Mouse (Mus musculus) lung, adult 2 months (tissue): ENCODE measurements around the gene Isoc2b. TPM values are rescaled to one million over a fixed set of nuclear protein-coding genes. Genes with fewer than 3 reads are reported as not detected.
A peak's percentile ranks its signal among the peaks of the same experiment; 100 is the strongest.

Experiments used
- DNase-seq: peaks from one replicate; pipeline ENCODE4 v3.0.0; 2022
- H3K4me1 ChIP-seq: fragments of 200-500 bp; 2 replicates; pipeline ENCODE4 v1.6.1; 2011; ENCODE audit warnings: low read length; ENCODE audit not compliant: control insufficient read depth, insufficient read depth
- H3K4me3 ChIP-seq: fragments of 200-500 bp; replicated peaks from 2 replicates; pipeline ENCODE3; 2011; ENCODE audit warnings: low read depth, mild to moderate bottlenecking, control low read depth, low read length; ENCODE audit errors: extremely low read depth
- CTCF ChIP-seq: fragments of 200-500 bp; IDR thresholded peaks from 2 replicates; pipeline ENCODE4 v1.5.1; 2011; ENCODE audit warnings: mild to moderate bottlenecking, low read length, control low read depth; ENCODE audit not compliant: insufficient read depth
- POLR2A ChIP-seq: fragments of 200-500 bp; IDR thresholded peaks from 2 replicates; pipeline ENCODE4 v1.6.1; 2011; ENCODE audit warnings: low read depth, mild to moderate bottlenecking, control low read depth, low read length, borderline replicate concordance; ENCODE audit errors: extremely low read depth
- WGBS: fragments of 180-500 bp; shearing (Covaris S2); methylation state at CpG from one replicate; pipeline ENCODE4 v1.1.7; 2018; 5-methylcytosine and 5-hydroxymethylcytosine counted together
- polyA plus RNA-seq: library from polyadenylated mRNA; depleted of rRNA; stranded (reverse); fragments of >200 nt; gene quantifications from 2 replicates; pipeline ENCODE4 v1.2.3, GENCODE M21; 2012

Isoc2b gene
- polyA plus RNA-seq, 1 experiment: 22.3 TPM

DNA sequence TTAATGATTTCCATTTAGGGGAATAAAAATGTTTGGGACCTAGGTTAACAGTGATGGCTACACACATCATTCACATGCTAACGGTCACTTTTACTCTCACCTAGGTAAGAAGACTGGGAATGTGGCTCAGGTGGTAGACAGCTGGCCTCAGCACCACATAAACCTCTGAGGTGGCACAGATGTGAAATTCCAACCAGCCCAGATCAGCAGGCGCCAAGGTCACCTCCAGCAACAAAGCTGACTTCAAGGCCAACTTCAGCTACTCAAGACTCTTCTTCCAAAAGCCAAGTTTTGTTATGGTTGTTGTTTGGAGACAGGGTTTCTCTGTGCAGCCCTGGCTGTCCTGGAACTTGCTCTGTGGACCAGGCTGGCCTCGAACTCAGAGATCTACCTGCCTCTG, 16.4 kb downstream of the Isoc2b start:
- TF ChIP-seq CTCF (no peak), POLR2A (no peak)
- DNase-seq: no peak
- 72% methylated on average over 3 of the region's 3 CpGs for WGBS
- Histone ChIP-seq H3K4me3 (no peak overlapping the region), H3K4me1 (no peaks in the 10 kb centered on the region)

DNA sequence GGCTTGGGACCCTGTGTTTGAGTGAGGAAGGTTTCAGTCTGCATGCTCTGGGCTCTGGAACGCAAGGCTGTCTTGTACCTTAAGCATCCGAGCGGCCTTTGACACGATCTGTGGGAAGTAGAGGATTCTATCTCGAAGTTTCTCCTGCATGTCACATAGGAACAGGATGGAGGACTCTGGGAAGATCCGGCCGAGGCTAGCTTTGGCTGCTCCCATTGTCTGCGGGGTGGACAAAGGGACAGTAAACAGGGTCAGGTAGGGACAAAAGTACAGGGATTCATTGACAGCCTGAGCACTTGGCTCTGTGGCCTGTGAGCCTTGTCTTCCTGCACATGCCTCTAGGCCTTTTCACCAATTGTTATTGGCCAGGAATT, 18.8 kb downstream of the Isoc2b start:
- no peak for TF ChIP-seq CTCF
- TF ChIP-seq POLR2A: no peak
- 71% methylated on average over 8 of the region's 8 CpGs for WGBS
- no peak for DNase-seq
- H3K4me3 ChIP-seq: no peak overlapping the region
- H3K4me1 ChIP-seq: no peaks in the 10 kb centered on the region

DNA sequence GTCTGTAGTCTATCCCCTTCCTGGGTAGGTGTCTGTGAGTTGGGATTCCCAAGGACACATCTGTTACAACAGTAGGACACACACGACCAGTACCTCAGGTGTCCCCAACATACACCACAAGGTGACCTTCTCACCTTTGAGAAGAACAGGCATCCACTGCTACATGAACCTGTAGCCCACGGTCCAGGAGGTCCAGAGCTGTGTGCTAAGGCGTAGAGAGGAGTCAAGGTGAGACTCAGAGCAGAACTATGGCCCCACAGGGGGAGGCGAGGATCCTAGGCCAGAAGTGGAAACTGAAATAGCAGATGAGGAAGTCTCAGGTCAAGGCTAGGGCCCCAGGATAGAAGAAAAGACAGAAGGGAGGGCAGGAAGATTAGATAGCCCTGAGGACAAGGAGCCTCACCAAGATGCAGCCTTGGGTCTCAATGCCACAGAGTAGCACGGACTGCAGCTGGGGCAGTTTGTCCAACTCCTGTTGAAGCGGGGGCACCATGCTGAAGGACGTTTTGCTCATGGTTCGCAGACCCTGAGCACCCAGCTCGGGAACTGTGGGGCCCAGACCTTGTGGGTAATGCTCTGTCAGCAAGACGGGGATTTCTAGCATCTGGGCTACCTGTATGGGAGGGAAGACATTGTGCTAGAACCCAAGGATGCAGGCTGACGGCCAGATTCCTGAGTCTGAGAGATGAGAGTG, 19.3 kb downstream of the Isoc2b start:
- no peaks in the 10 kb centered on the region for H3K4me1 ChIP-seq
- no peak for DNase-seq
- no peak overlapping the region for H3K4me3 ChIP-seq
- WGBS: 77% methylated on average over 11 of the region's 11 CpGs
- no peak for TF ChIP-seq CTCF

DNA sequence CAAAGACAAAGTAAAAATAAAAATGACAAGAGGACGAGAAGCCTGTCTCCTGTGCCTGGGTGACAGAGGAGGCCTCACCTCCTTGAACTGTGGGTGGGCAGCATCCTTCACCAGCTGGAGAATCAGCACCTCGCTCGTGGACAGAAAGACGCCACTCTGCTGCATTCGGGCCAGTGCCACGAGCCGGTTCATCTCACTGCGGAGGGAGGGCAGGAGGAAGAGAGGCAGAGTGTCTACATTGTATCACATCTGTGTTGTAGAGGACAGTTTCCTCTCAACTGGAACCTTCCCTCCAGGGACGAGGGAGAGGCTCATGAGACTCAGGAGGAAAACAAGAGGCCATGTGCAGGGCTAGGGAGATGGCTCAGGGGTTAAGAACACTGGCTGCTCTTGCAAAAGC, 20.7 kb downstream of the Isoc2b start:
- no peak for TF ChIP-seq CTCF
- no peak for TF ChIP-seq POLR2A
- H3K4me3 ChIP-seq: no peak overlapping the region
- DNase-seq: no peak
- WGBS: 48% methylated on average over 9 of the region's 9 CpGs
- H3K4me1 ChIP-seq: no peaks in the 10 kb centered on the region

DNA sequence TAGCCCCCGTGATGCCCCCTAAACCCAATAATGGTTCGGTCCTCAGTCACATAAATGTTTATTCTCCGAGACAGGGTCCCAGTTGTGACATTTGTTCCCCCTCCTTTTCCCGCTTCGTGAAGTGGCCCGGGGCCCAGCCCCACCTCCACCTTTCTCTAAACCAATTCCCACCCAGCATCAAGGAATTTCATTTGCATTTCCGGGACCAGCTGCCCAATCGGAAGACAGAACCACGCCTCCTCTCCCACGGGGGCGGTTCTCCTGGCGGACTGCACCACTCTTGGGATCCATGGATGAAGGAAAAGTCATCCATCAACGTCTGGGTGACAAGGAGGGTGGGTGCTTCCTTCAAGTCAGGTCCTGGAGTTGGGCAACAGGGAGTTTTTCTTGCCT, 25.1 kb downstream of the Isoc2b start:
- no peak for TF ChIP-seq CTCF
- no peak for TF ChIP-seq POLR2A
- Histone ChIP-seq H3K4me1 (no peaks in the 10 kb centered on the region), H3K4me3 (no peak overlapping the region)
- peak; percentile 41 for DNase-seq
- WGBS: 3% methylated on average over 13 of the region's 13 CpGs

DNA sequence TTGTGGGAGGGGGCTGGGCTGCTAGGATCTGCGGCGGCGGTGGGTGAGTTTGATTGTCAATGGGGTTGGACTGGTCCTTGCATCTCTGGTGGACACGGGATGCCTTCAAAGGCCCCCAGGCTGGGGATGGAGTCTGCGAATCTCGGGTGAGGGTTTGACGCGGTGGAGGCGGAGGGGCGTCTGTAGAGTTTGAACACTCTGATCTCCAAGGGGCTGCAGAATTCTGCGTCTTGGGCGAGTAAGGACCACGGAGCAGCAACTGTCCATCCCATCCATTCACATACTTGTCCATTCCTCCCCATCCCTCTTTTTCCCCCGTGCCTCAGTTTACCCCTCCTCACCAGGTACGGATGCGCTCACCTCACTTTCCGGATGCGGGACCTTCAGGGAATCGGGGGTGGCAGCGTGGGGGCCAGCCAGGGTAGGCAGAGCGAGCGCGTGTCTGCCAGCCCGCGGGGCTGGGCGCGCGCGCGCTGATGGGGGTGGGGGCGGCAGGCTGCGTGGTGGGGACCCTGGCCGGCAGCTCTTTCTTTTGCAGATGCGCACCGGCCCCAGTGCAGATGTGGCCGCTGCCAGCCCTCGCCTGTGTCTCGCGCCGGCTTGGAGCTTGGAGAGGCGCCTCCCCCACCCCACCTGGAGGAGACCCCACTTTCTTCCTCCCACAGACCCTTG, 25.7 kb downstream of the Isoc2b start, which contains the start of gene Shisa7:
TSS of gene Shisa7 (minus strand) at position 452 of the 672 bp plus-strand sequence.
- WGBS: 2% methylated on average over 41 of the region's 41 CpGs
- H3K4me3 ChIP-seq: no peak within 1 kb of the TSS
- no peak for DNase-seq
- no peak for TF ChIP-seq POLR2A
- TF ChIP-seq CTCF: no peak
- no peaks in the 10 kb centered on the region for H3K4me1 ChIP-seq

DNA sequence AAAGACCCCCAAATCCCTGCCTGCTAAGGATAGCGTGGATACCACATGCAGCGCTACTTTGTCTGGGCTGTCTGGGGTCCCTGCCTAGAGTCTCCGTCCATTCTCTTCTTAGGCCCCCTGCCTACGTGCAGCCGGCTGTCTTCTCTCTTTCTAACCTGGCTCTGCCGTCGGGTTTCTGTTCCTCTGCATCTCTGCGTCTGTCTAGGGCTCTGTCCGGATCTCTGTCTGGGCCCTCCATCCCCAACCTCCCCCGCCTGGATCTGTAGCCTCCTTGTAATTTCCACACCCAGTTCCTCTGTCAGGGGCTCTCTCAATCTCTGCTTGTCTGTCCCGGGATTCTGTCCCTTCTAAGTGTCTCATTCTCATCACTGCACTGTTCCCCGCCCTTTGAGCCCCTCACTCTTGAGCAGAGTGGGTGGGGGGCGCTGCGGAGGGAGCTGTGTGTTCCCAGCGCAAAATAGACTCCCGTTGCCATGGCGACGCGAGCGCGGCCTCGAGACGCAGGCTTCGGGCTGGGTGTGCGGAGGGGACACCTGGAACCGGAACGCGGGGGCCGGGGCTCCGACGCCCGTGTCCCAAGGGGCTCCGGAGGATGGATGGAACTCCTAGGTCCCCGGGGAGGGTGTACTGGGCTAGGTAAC, 26.3 kb downstream of the Isoc2b start:
- DNase-seq: no peak
- no peak for TF ChIP-seq POLR2A
- TF ChIP-seq CTCF: no peak
- WGBS: 2% methylated on average over 34 of the region's 34 CpGs
- Histone ChIP-seq H3K4me3 (no peak overlapping the region), H3K4me1 (no peaks in the 10 kb centered on the region)

DNA sequence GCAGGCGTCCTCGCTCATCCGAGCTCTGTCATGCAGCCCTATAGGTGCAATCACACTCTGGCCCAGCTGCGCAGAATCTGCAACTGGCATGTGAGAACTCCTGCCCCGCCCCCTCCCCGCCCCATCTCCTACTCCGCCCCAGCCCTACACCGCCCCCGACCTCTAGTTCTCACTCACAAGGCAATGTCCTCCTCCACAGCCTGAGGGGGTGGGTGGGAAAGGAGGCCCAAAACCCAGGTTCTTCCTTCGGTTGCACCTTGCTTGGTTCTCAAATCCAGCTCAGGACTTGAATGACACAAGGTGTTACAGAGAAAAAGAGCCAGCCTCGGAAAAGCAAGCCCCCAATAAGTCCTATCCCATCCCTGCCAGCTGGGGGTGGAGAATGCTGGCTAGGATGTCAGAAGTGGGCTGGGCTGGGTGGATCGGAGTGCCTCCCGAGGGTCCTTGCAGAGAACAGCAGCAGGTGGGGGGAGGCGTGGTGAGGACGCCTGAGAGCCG, 27.4 kb downstream of the Isoc2b start:
- 1% methylated on average over 16 of the region's 16 CpGs for WGBS
- no peak for DNase-seq
- Histone ChIP-seq H3K4me1 (no peaks in the 10 kb centered on the region), H3K4me3 (no peak overlapping the region)
- no peak for TF ChIP-seq CTCF
- TF ChIP-seq POLR2A: no peak

DNA sequence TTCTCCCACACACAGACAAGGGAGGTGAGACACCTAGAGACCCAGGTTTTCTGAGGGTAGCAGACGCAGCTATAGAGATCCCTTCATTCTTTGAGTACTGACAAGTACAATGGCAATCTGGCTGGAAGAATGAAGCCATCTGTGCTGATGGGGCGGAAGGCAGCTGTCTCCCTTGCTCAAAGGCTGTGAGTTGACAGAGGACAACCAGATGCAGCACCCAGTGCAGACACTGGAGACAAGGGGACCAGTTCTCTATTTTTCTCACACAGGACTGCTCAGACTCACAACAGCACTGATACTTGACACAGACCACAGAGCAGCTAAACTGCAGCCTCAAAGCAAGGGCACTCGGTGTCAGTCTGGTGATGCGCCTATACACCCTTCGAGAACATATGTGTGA, 28.0 kb downstream of the Isoc2b start:
- H3K4me1 ChIP-seq: no peaks in the 10 kb centered on the region
- no peak for TF ChIP-seq POLR2A
- TF ChIP-seq CTCF: no peak
- no peak overlapping the region for H3K4me3 ChIP-seq
- no peak for DNase-seq
- 56% methylated on average over 5 of the region's 5 CpGs for WGBS
